Mouse (Mus musculus) thymus, adult 2 months (tissue): Measurements from ENCODE around the gene Foxn4.

Experiments
- CTCF ChIP-seq: fragments of 200-500 bp; IDR thresholded peaks from 2 replicates; pipeline ENCODE4 v1.5.1; 2012; ENCODE audit warnings: mild to moderate bottlenecking, control low read depth, low read length, moderate library complexity, borderline replicate concordance; ENCODE audit not compliant: control insufficient read depth, poor library complexity, insufficient read depth; ENCODE audit errors: extremely low read depth
- POLR2A ChIP-seq: fragments of 200-500 bp; IDR thresholded peaks from 2 replicates; pipeline ENCODE4 v1.6.1; 2012; ENCODE audit warnings: mild to moderate bottlenecking, low read length, control low read depth, moderate library complexity; ENCODE audit not compliant: control insufficient read depth, poor library complexity, insufficient read depth; ENCODE audit errors: extremely low read depth

DNA sequence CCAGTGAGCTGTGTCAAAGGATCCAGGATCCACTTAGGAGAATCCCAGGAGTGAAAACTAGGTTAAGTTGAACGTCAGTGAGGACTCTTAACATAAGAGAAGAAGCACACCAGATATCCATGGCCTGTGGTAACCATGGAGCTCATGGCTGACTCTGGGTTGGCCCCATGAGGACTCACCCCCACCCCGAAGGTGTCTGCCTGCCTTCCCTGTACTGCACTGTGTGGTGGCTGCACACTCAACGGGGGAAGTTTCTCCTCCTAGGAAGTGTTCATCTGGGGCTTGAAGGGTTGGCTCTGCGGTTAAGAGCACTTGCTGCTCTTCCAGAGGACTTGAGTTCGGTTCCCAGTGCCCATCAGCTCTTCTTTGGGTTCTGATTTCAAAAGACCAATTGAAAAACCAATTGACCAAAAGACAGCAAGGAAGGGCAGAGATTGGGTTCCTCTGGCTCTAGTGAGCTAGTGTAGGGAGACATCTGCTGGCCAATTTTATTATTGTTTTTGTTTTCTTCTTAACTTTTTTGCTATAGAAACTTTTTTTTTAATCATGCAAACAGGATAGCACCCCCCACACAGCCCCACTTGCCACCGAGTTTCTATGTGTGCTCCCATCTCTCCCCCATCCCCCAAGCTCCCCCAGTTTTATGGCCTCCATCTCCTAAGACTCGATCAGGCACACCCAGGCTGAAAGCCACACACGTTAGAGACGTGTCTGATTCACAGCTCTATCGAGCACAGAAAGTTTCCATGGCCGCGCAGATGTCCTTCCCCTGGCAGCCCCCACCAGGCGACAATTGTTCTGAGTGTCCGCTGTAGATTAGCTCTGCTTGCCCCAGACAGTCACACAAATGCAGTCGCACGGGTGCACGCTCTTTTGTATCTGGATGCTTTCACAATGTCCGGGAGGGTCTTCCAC is 35.4 kb upstream of the Foxn4 start:
- TF ChIP-seq CTCF (no peak; the same call in 1 of the 2 replicates), POLR2A (no peak)
